Mouse (Mus musculus) stomach, postnatal 0 days (tissue): ENCODE data around the gene Ldah. TPM values are rescaled to one million over a fixed set of nuclear protein-coding genes. Genes with fewer than 3 reads are reported as not detected.
A peak's percentile ranks its signal among the peaks of the same experiment; 100 is the strongest.

Experiments used
- ATAC-seq: fragments of 200-750 bp; cut with Nextera tagmentation; 2 replicates; pipeline ENCODE4 v1.8.0; 2017; ENCODE audit not compliant: low FRiP score, low TSS enrichment
- DNase-seq: peaks from one replicate; pipeline ENCODE4 v3.0.0-alpha.2; 2016; ENCODE audit warnings: low spot score
- H3K27ac ChIP-seq: fragments of 300-500 bp; sonication (generic); replicated peaks from 2 replicates; pipeline ENCODE4 v1.5.1; 2014; ENCODE audit warnings: mild to moderate bottlenecking, control low read depth
- H3K27me3 ChIP-seq: fragments of 300-500 bp; sonication (generic); 2 replicates; pipeline ENCODE4 v1.6.1; 2014; ENCODE audit warnings: low read length; ENCODE audit not compliant: control insufficient read depth, insufficient read depth
- H3K36me3 ChIP-seq: fragments of 300-500 bp; sonication (generic); 2 replicates; pipeline ENCODE4 v1.6.1; 2014; ENCODE audit warnings: low read length, mixed read lengths; ENCODE audit not compliant: control insufficient read depth, insufficient read depth
- H3K4me1 ChIP-seq: fragments of 300-500 bp; sonication (generic); replicated peaks from 2 replicates; pipeline ENCODE4 v1.6.1; 2014; ENCODE audit warnings: antibody characterized with exemption; ENCODE audit not compliant: control insufficient read depth, insufficient read depth
- H3K4me2 ChIP-seq: fragments of 300-500 bp; sonication (generic); replicated peaks from 2 replicates; pipeline ENCODE4 v1.6.1; 2014; ENCODE audit warnings: low read depth, mild to moderate bottlenecking, control low read depth, moderate library complexity
- H3K4me3 ChIP-seq: fragments of 300-500 bp; sonication (generic); 2 replicates; pipeline ENCODE4 v1.5.1; 2014; ENCODE audit warnings: low read depth, low read length, control low read depth
- H3K9ac ChIP-seq: fragments of 300-500 bp; sonication (generic); 2 replicates; pipeline ENCODE4 v1.6.1; 2014; ENCODE audit warnings: mild to moderate bottlenecking, low read length, control low read depth, mixed read lengths
- H3K9me3 ChIP-seq: fragments of 300-500 bp; sonication (generic); 2 replicates; pipeline ENCODE4 v1.6.1; 2016; ENCODE audit warnings: low read length; ENCODE audit not compliant: control insufficient read depth
- CTCF ChIP-seq: IDR thresholded peaks from 2 replicates; pipeline ENCODE4 v1.5.1; 2016; ENCODE audit warnings: antibody characterized with exemption, low read depth, mild to moderate bottlenecking, moderate library complexity
- EP300 ChIP-seq: optimal IDR thresholded peaks from 2 replicates; pipeline ENCODE3; 2016; ENCODE audit warnings: antibody characterized with exemption
- WGBS: fragments of 180-500 bp; shearing (Covaris S2); extraction: QIAGEN DNeasy Blood & Tissue Kit; methylation state at CpG from one replicate; pipeline ENCODE4 v1.1.7; 2014; 5-methylcytosine and 5-hydroxymethylcytosine counted together
- polyA plus RNA-seq: library from polyadenylated mRNA; unstranded; fragments of >200 nt; fragmentation: Nextera tagmentation; extraction: Ambion mirVana; gene quantifications from 2 replicates; pipeline ENCODE4 v1.2.1, GENCODE M21; 2015

The Ldah gene
- polyA plus RNA-seq, 1 experiment from 2014 or later = 64.2 TPM

DNA sequence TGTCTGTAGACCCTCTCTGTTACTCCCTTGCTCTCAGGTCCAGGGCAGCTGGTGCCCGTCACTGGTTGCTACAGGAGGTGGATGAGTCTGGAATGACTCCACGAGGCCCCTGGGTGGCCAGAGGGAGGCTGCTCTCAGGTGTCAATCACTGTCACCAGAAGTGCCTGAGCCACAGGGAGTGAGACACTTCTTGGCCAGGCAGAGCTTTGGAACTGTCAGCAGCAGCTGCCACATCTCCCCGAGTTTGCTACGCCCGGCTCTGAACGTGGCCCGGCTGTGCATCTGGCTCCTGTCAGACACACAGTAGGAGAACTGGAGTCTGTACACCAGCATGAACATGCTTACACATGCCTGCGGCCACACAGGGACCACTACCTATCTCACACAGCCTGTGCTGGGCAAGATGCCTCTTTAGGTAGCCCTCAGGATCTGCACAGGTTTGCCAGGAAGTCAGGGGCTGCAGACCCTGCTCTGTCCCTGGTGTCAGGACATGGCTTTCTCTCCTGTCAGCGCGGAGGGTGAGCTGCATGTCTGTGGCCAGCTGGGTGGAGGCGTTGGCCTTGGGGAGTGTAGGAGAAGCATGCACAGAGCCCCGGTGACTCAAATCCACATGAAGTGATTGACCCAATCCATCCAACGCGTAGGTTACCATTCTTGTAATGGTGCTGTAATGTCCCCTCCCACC lies 123.7 kb downstream of the Ldah start:
- H3K9me3 ChIP-seq = no peaks in the 10 kb centered on the region
- H3K27me3 ChIP-seq = no peaks in the 10 kb centered on the region
- WGBS = 48% methylated on average over 14 of the region's 14 CpGs
- H3K4me1 ChIP-seq = 0 out of 2 replicates have a peak, but pooled peaks cover 3% of the 10 kb centered on the region
- TF ChIP-seq EP300 (no peak), CTCF (no peak)
- H3K27ac ChIP-seq = no peak overlapping the region
- DNase-seq = no peak
- no peak overlapping the region for H3K4me2 ChIP-seq
- H3K9ac ChIP-seq = no peak overlapping the region
- no peak overlapping the region for H3K4me3 ChIP-seq
- H3K36me3 ChIP-seq = peaks cover 5% of the 10 kb centered on the region
- peak; percentile 34; the same call in 1 of the 2 replicates for ATAC-seq

DNA sequence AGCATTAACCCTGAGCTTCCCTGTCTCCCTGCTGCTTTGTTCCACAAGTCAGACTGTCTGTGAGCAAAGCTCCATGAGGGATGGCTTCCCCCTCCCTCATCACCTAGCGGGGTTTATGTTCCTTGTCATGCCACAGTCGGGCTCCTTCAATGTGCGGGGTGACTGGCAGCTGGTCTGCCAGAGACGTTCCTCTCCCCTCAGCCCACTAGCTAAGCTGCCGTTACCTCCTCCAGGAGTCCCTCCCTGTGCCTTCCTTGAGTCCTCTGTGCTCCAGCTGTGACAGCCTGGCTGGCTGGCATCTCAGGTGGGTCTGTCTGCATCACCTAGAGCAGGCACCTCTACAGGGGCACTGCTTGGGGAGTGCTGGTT lies 124.3 kb downstream of the Ldah start:
- no peaks in the 10 kb centered on the region for H3K9me3 ChIP-seq
- H3K4me3 ChIP-seq = no peak overlapping the region
- H3K4me2 ChIP-seq = no peak overlapping the region
- ATAC-seq (no peak), DNase-seq (no peak)
- 70% methylated on average over 5 of the region's 5 CpGs for WGBS
- H3K36me3 ChIP-seq = peaks cover 5% of the 10 kb centered on the region
- no peak overlapping the region for H3K27ac ChIP-seq
- TF ChIP-seq EP300 = no peak
- no peak for TF ChIP-seq CTCF
- H3K4me1 ChIP-seq = 0 out of 2 replicates have a peak, but pooled peaks cover 3% of the 10 kb centered on the region
- H3K9ac ChIP-seq = no peak overlapping the region
- no peaks in the 10 kb centered on the region for H3K27me3 ChIP-seq

DNA sequence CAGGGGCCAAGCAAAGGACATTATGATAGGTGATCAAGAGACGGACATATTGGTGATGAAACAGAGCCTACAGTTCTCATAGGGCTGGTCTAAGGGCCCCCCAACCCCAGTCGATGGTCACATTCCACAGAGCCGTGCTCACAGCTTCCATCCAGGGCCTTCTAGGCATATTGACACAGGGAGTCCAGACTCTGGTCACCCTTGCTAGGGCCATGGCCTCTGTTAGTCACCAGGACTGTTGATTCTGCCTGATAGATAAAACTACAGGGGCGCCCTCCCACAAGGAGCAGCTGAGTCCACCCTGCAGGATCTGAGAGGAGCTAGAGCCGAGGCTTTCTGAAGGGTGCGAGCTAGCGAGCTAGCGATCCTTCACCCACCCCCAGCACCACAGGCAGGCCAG lies 125.7 kb downstream of the Ldah start:
- Histone ChIP-seq H3K4me1 (peaks cover 7% of the 10 kb centered on the region; the same call in 1 of the 2 replicates), H3K4me3 (no peak overlapping the region), H3K36me3 (peaks cover 5% of the 10 kb centered on the region)

DNA sequence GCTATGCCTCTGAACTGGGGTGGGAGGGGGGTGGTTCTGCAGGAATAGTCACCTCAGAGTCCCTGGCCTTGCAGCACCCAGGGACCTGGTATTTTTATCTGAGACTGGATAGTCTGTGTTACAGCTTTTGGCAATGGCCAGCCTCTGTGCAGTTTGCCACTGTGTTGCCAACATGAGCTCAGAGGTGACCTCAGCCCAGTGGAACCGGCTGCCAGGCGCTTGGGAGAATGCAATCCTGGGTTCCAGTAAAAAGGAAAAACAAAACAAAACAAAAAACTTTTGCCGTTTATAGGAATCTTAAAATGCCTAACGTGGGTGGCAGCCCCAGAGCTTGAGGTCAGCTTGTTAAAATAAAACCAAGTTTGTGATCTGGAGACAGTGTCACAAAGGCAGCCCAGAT lies 126.4 kb downstream of the Ldah start:
- H3K9me3 ChIP-seq = no peaks in the 10 kb centered on the region
- no peaks in the 10 kb centered on the region for H3K27me3 ChIP-seq
- no peak overlapping the region for H3K4me3 ChIP-seq
- peaks cover 5% of the 10 kb centered on the region for H3K36me3 ChIP-seq
- H3K9ac ChIP-seq = no peak overlapping the region
- H3K4me2 ChIP-seq = no peak overlapping the region
- WGBS = 59% methylated on average over 4 of the region's 4 CpGs
- no peak for ATAC-seq
- H3K27ac ChIP-seq = no peak overlapping the region
- TF ChIP-seq CTCF (no peak), EP300 (no peak)
- H3K4me1 ChIP-seq = peaks cover 7% of the 10 kb centered on the region; the same call in 1 of the 2 replicates
- DNase-seq = no peak

More for the DNA sequence above, 125.7 kb downstream of the Ldah start:
- Histone ChIP-seq H3K27ac (no peak overlapping the region; the same call in 1 of the 2 replicates), H3K27me3 (no peaks in the 10 kb centered on the region), H3K9ac (no peak overlapping the region), H3K9me3 (no peaks in the 10 kb centered on the region), H3K4me2 (no peak overlapping the region)
- ATAC-seq (peak; percentile 86), DNase-seq (peak; percentile 67)
- 74% methylated on average over 8 of the region's 8 CpGs for WGBS
- no peak for TF ChIP-seq CTCF
- TF ChIP-seq EP300 = no peak

Other genes with a start within 250 kb of the Ldah start
- 1.3 and 1.6 TPM in 2 replicates for gene Apob, start 230.5 kb upstream of the Ldah start, polyA plus RNA-seq
- gene Gdf7, start 93.8 kb downstream of the Ldah start, polyA plus RNA-seq = 0.06 TPM in 1 of 2 replicates, not detected in the other
- gene Hs1bp3, start 105.3 kb downstream of the Ldah start, polyA plus RNA-seq = 7.0 and 7.7 TPM in 2 replicates